Mouse (Mus musculus): ENCODE data around the gene Tulp1. TPM values are rescaled to one million over a fixed set of nuclear protein-coding genes. Genes with fewer than 3 reads are reported as not detected.

Tulp1 gene
- polyA plus RNA-seq, 1 experiment from 2014 or later: 2.1 TPM

- H3K9ac ChIP-seq: peak overlapping the region; percentile 56; the same call in 1 of the 2 replicates
- no peak for ATAC-seq (ENCODE audit: low FRiP score)
- H3K4me2 ChIP-seq: no peak overlapping the region
- H3K4me1 ChIP-seq (replicated peaks): peaks cover 23% of the 10 kb centered on the region
- H3K27me3 ChIP-seq: no peaks in the 10 kb centered on the region
- no peaks in the 10 kb centered on the region for H3K9me3 ChIP-seq
- H3K36me3 ChIP-seq: peaks cover 52% of the 10 kb centered on the region
- H3K27ac ChIP-seq: no peak overlapping the region
- WGBS: 82% methylated on average over 9 of the region's 9 CpGs
- H3K4me3 ChIP-seq: no peak overlapping the region
These were observed 47.3 kb downstream of the Tulp1 start for GRCm38 (mm10) chr17:28317725-28318124.

- Histone ChIP-seq H3K9me3 (no peaks in the 10 kb centered on the region), H3K4me3 (no peak overlapping the region), H3K27me3 (no peaks in the 10 kb centered on the region), H3K4me1 (replicated peaks) (peaks cover 26% of the 10 kb centered on the region), H3K27ac (no peak overlapping the region), H3K36me3 (peaks cover 46% of the 10 kb centered on the region), H3K9ac (peak overlapping the region; percentile 56), H3K4me2 (no peak overlapping the region)
- ATAC-seq (ENCODE audit: low FRiP score): no peak
- WGBS: 54% methylated on average over 8 of the region's 8 CpGs
These were observed 47.9 kb downstream of the Tulp1 start for GRCm38 (mm10) chr17:28317091-28317490.

GRCm38 (mm10) chr17:28316476-28316875, 48.5 kb downstream of the Tulp1 start:
- WGBS: 91% methylated on average over 9 of the region's 9 CpGs
- H3K27ac ChIP-seq: no peak overlapping the region
- H3K4me2 ChIP-seq: no peak overlapping the region
- peaks cover 43% of the 10 kb centered on the region for H3K36me3 ChIP-seq
- ATAC-seq (ENCODE audit: low FRiP score): no peak
- H3K4me1 ChIP-seq (replicated peaks): peaks cover 26% of the 10 kb centered on the region
- H3K27me3 ChIP-seq: no peaks in the 10 kb centered on the region
- H3K9me3 ChIP-seq: no peaks in the 10 kb centered on the region
- H3K9ac ChIP-seq: no peak overlapping the region
- no peak overlapping the region for H3K4me3 ChIP-seq

GRCm38 (mm10) chr17:28315611-28316160, 49.3 kb downstream of the Tulp1 start:
- Histone ChIP-seq H3K4me3 (no peak overlapping the region), H3K4me1 (replicated peaks) (peaks cover 26% of the 10 kb centered on the region), H3K9ac (peak overlapping the region; percentile 35; the same call in 1 of the 2 replicates), H3K4me2 (no peak overlapping the region; the same call in 1 of the 2 replicates), H3K27me3 (no peaks in the 10 kb centered on the region), H3K27ac (no peak overlapping the region), H3K36me3 (peaks cover 38% of the 10 kb centered on the region), H3K9me3 (no peaks in the 10 kb centered on the region)
- 81% methylated on average over 20 of the region's 20 CpGs for WGBS
- ATAC-seq (ENCODE audit: low FRiP score): no peak

GRCm38 (mm10) chr17:28313880-28314225, 51.2 kb downstream of the Tulp1 start:
- H3K4me1 ChIP-seq (replicated peaks): peaks cover 26% of the 10 kb centered on the region
- H3K9ac ChIP-seq: peak overlapping the region; percentile 86
- H3K4me2 ChIP-seq: peak overlapping the region; percentile 87
- H3K4me3 ChIP-seq: peak overlapping the region; percentile 82
- peak; percentile 6; the same call in 1 of the 2 replicates for ATAC-seq (ENCODE audit: low FRiP score)
- H3K9me3 ChIP-seq: no peaks in the 10 kb centered on the region
- peak overlapping the region; percentile 91 for H3K27ac ChIP-seq
- H3K36me3 ChIP-seq: peaks cover 28% of the 10 kb centered on the region
- no peaks in the 10 kb centered on the region for H3K27me3 ChIP-seq
- under 1% methylated on average over 11 of the region's 11 CpGs for WGBS

- Histone ChIP-seq H3K4me2 (peak within 1 kb of the TSS; percentile 87), H3K27me3 (no peaks in the 10 kb centered on the region), H3K4me1 (replicated peaks) (peaks cover 30% of the 10 kb centered on the region), H3K27ac (peak within 1 kb of the TSS; percentile 91), H3K36me3 (peaks cover 25% of the 10 kb centered on the region), H3K9me3 (no peaks in the 10 kb centered on the region), H3K9ac (peak within 1 kb of the TSS; percentile 86), H3K4me3 (peak within 1 kb of the TSS; percentile 82)
- peak; percentile 98 for ATAC-seq (ENCODE audit: low FRiP score)
- WGBS: under 1% methylated on average over 66 of the region's 69 CpGs
These were observed 51.7 kb downstream of the Tulp1 start, which contains the start of gene Fance for GRCm38 (mm10) chr17:28313212-28313879. Gene Fance (plus strand): TSS chr17:28313519.

GRCm38 (mm10) chr17:28312232-28313211, 52.5 kb downstream of the Tulp1 start:
- H3K27ac ChIP-seq: peak overlapping the region; percentile 71
- H3K36me3 ChIP-seq: peaks cover 17% of the 10 kb centered on the region
- peak overlapping the region; percentile 82 for H3K4me3 ChIP-seq
- peak; percentile 37 for ATAC-seq (ENCODE audit: low FRiP score)
- peak overlapping the region; percentile 87 for H3K4me2 ChIP-seq
- H3K9ac ChIP-seq: no peak overlapping the region
- H3K9me3 ChIP-seq: no peaks in the 10 kb centered on the region
- H3K27me3 ChIP-seq: no peaks in the 10 kb centered on the region
- 25% methylated on average over 17 of the region's 17 CpGs for WGBS
- peaks cover 31% of the 10 kb centered on the region for H3K4me1 ChIP-seq (replicated peaks)

- 78% methylated on average over 5 of the region's 5 CpGs for WGBS
These were observed 53.5 kb downstream of the Tulp1 start for GRCm38 (mm10) chr17:28311366-28312132.

GRCm38 (mm10) chr17:28310831-28311230, 54.2 kb downstream of the Tulp1 start:
- H3K4me1 ChIP-seq (replicated peaks): peaks cover 28% of the 10 kb centered on the region
- no peaks in the 10 kb centered on the region for H3K27me3 ChIP-seq
- ATAC-seq (ENCODE audit: low FRiP score): no peak
- no peaks in the 10 kb centered on the region for H3K9me3 ChIP-seq
- H3K4me3 ChIP-seq: no peak overlapping the region
- 0 out of 2 replicates have a peak, but pooled peaks cover under 1% of the 10 kb centered on the region for H3K36me3 ChIP-seq
- H3K27ac ChIP-seq: no peak overlapping the region
- WGBS: 78% methylated on average over 3 of the region's 3 CpGs
- no peak overlapping the region for H3K9ac ChIP-seq
- no peak overlapping the region for H3K4me2 ChIP-seq

More at GRCm38 (mm10) chr17:28311366-28312132, 53.5 kb downstream of the Tulp1 start:
- Histone ChIP-seq H3K9ac (no peak overlapping the region), H3K36me3 (peaks cover 8% of the 10 kb centered on the region; the same call in 1 of the 2 replicates), H3K4me2 (no peak overlapping the region), H3K4me1 (replicated peaks) (peaks cover 31% of the 10 kb centered on the region), H3K4me3 (no peak overlapping the region), H3K27ac (no peak overlapping the region), H3K27me3 (no peaks in the 10 kb centered on the region), H3K9me3 (no peaks in the 10 kb centered on the region)
- ATAC-seq (ENCODE audit: low FRiP score): no peak

- Histone ChIP-seq H3K27ac (no peak overlapping the region), H3K36me3 (no peaks in the 10 kb centered on the region), H3K27me3 (no peaks in the 10 kb centered on the region), H3K9me3 (no peaks in the 10 kb centered on the region), H3K4me1 (replicated peaks) (peaks cover 9% of the 10 kb centered on the region), H3K9ac (no peak overlapping the region), H3K4me2 (no peak overlapping the region), H3K4me3 (no peak overlapping the region)
- ATAC-seq (ENCODE audit: low FRiP score): no peak
- 19% methylated on average over 18 of the region's 18 CpGs for WGBS
These were observed 56.5 kb downstream of the Tulp1 start for GRCm38 (mm10) chr17:28308297-28309195.

- Histone ChIP-seq H3K4me1 (replicated peaks) (peaks cover 11% of the 10 kb centered on the region), H3K9me3 (no peaks in the 10 kb centered on the region), H3K4me3 (no peak overlapping the region), H3K4me2 (no peak overlapping the region), H3K27me3 (no peaks in the 10 kb centered on the region), H3K36me3 (no peaks in the 10 kb centered on the region), H3K9ac (no peak overlapping the region), H3K27ac (no peak overlapping the region)
- 58% methylated on average over 10 of the region's 10 CpGs for WGBS
- ATAC-seq (ENCODE audit: low FRiP score): no peak
These were observed 59.9 kb downstream of the Tulp1 start for GRCm38 (mm10) chr17:28305172-28305571.
